Mouse (Mus musculus) thymus, adult 18-20 months (tissue): ENCODE measurements around the gene Fam185a.

Experiments
- DNase-seq, 2 experiments: peaks; one replicate each; pipeline ENCODE4 v3.0.0; 2022; ENCODE audit warnings: mixed read lengths in 2 of 2

Gene Fam185a

DNA sequence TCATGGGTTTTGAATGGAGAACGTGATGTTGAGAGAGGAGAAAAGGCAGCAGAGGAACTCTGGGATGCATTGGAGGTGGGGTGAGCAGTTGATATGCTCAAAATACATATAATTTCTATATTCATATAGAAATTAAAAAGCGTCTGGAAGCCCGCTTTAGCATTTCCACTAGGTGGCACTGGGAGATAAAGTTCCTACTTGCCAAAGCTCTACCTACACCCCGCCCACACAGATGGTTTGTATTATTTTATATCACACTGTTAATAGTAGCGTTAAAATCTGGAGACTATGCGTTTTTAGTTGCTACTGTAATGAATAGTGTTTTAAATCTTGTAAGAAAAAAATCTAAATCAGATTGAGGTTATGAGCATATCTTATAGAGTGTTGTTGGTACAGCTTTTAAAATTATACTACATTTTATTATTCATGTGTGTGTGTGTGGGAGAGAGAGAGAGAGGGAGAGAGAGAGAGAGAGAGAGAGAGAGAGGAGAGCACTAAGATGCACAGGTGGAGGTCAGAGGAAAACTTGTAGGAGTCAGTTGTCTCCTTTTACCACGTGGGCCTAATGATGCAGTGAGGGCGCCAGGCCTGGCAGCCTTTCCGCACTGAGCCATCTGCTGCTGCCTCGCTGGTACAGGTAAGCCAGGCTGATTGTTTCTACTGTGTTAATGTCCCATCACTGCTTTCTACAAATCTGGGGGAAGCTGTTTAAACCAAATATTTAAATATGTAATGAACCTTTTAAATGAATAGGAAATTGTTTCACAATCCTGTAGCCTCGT is 9.6 kb downstream of the Fam185a start:
- no peak for DNase-seq

- DNase-seq: no peak
These were observed 11.8 kb downstream of the Fam185a start for GRCm38 (mm10) chr5:21436471-21436975.

DNA sequence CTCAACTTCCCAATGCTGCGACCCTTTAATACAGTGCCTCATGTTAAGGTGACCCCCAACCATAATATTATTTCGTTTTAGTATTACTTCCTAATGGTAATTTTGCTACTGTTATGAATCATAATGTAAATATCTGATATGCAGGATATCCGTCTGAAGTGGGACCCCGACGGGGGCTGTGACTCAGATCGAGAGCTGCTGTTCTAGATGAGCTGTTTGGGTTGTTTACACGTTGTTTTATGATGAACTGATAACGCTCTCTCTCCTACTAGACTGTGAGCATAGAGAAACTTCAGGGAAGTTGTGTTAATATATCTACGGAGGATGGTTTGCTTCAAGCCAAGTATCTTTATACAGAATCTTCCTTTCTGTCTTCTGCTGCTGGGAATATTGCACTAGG is 13.7 kb downstream of the Fam185a start:
- no peak for DNase-seq

DNA sequence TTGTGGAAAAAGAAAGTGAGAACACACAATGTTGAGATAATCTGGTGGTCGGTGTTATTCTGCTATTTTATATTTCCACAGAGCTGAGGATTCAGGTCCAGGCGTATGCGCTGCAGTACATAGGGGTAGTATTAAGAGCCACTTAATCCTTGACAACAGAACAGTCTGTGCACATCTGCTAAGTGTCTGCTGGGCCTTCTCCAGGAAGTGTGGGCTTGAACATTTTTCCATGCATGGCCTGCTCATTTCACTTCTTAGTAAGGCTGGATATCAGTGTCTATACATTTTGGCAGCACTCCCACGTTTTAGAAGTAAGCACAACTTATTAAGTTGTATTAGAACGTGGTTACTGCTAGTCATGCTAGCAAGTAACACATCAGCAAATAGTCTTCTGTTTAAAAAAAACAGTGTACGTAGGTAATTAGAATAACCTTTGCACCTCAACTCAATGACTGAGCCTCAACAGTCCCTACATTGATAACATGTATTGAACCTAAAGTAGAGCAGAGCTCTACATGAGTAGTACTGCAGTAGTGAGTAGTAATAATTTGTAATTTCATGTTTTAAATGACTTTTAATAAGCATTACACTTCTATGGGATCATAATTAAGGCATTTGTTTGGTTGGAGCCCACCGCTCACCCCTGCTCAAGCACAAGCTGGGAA is 14.8 kb downstream of the Fam185a start:
- no peak for DNase-seq

DNA sequence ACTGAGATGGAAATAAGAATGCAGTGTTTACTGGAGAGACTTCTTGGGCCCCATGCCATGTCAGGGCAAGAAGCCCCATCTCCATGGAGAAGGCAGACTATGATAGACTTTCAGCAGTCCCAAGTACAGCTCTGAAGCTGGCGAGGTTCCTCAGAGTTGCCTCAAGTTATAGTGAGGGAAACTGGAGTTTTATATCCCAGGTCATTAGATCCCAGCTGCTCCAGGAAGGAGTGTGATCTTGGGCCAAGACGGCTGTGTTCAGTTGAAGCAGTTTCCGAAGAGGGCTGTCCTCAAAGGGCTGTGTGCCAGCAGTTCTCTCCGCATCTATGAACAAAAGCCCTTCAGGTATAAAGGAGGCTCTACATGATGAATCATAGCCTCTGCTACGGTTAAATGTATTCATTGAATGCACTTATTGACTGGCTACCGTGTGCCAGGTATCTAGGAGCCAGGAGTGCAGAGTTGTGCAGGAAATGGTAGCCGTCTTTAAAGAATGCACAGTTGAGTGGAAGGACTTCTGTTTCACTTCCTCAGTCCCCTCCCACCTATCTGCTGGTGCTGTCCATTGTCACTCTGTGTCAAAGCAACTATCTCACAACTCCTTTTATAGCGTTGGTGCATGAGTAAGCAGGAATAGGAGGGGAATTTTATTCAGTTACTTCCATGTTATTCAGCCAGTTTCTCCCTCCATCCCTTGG is 16.2 kb downstream of the Fam185a start:
- no peak for DNase-seq

- no peak for DNase-seq
These were observed 42.6 kb downstream of the Fam185a start for GRCm38 (mm10) chr5:21467387-21467786.

- no peak for DNase-seq
These were observed 43.3 kb downstream of the Fam185a start for GRCm38 (mm10) chr5:21468100-21468499.

- DNase-seq: no peak
These were observed 53.7 kb downstream of the Fam185a start for GRCm38 (mm10) chr5:21478428-21478827.

- DNase-seq: no peak
These were observed 55.0 kb downstream of the Fam185a start for GRCm38 (mm10) chr5:21479746-21480145.

DNA sequence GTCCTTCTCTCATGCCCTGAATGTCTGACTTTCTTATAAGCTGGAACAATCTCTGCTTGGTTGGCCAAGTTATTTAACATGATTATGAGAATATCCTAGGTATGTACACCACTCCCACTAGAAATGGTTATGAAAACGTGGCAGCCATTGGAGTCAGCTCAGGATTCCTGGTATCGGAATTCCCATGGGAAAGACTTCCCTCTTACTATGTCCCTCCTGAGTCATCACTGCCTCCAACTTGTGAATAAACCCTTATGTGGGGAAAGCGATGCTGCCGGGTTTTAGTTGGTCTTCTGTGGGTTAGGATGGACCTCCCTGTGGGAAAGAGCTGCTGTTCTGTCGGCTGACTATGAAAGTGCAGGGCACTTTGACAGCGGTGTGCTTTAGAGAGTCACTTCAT is 56.8 kb downstream of the Fam185a start:
- no peak for DNase-seq

- no peak for DNase-seq
These were observed 57.9 kb downstream of the Fam185a start for GRCm38 (mm10) chr5:21482446-21483222.

GRCm38 (mm10) chr5:21483275-21483674 is 58.5 kb downstream of the Fam185a start:
- DNase-seq: no peak

- no peak for DNase-seq
These were observed 60.6 kb downstream of the Fam185a start for GRCm38 (mm10) chr5:21485197-21485829.

- DNase-seq: no peak
These were observed 62.0 kb downstream of the Fam185a start for GRCm38 (mm10) chr5:21486798-21487197.

GRCm38 (mm10) chr5:21487306-21487705 is 62.5 kb downstream of the Fam185a start:
- no peak for DNase-seq

DNA sequence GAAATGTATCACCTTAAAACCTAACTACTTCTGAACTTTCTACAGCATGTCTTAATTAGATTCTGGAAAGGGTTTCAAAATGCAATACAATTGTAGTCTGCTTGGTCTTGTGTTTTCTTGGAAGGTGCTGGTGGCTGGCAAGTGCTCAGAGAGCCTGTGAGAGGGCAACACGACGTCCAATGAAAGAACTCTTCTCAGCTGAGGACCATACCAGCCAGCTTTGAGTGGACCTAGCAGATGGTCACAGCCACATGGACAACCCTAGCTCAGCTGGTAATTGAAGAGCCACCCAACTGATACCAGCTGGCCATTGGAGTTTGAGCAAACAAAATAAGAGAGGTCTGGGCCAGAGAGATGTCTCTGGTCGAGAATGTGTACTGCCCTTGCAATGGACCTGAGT is 63.0 kb downstream of the Fam185a start:
- DNase-seq: no peak

DNA sequence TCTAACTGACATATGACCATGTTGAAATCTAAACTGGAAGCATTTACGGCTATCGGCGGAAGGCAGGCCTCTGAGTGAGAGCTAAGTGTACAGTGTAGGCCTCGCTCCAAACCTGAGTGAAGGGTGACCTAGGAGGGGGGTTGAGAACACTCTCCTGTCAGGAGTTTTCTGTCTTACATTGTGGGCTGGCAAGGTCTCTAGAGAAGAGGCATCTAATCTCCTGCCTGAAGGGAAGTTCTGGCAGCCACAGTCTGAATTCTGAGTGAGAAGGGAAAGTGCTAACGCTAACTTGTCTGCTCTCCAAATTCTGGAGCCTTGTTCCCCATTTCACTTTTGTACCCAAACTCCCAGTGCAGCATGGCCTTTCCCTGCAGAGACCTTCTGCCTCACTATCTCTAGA is 63.7 kb downstream of the Fam185a start:
- DNase-seq: no peak

- no peak for DNase-seq
These were observed 64.4 kb downstream of the Fam185a start for GRCm38 (mm10) chr5:21489135-21489534.

- DNase-seq: no peak
These were observed 66.7 kb downstream of the Fam185a start for GRCm38 (mm10) chr5:21491469-21491868.

DNA sequence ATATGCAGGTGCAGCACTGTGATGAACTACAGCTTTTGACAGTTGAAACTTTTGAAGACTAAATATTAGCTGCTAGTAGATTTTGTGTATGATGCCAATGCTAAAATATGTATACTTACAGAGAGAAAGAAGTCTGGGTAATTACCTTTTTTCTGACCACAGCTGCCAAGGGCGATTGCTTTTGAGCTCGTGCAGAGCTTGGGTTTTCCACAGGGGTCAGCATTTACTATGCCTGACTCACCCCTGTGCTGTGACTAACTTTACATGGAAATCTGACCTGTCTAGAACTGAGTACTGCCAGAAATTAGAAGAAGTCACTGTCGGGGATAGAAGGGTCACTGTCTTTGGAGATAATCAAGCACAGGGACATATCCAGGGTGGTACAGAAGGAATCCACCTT is 67.5 kb downstream of the Fam185a start:
- DNase-seq: no peak

DNA sequence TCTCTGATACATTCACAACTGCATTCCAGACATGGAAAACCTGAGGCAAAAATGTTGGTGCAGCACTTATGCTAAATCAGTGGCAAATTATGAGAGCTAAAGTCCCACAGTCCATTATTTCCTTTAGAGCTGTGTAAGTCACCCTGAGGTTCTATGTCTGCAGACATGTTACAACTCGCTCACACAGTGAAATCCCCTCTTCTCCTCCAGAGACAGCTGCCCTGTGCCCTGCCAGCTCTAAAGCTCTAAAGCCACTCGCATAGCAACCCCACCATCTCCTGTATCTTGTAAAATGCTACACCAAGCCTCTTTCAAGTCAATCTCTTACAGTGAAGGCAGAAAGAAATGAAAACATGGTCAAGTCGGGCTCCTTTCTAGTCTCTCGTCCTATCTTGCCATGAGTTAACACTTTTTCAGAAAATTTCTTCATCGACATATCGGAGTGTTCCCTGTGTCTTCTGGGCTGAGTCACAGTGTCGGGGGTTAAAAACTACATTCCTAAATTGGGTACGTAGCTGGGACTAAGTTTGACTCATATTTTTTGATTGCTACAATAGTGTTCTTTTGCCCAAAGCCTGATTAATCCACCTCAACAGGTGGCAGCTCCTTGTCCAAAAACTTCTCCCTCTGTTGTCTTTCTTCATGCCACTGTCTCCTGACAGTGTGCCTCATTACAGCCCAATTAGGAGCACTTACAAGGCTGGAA is 68.7 kb downstream of the Fam185a start:
- DNase-seq: no peak

DNA sequence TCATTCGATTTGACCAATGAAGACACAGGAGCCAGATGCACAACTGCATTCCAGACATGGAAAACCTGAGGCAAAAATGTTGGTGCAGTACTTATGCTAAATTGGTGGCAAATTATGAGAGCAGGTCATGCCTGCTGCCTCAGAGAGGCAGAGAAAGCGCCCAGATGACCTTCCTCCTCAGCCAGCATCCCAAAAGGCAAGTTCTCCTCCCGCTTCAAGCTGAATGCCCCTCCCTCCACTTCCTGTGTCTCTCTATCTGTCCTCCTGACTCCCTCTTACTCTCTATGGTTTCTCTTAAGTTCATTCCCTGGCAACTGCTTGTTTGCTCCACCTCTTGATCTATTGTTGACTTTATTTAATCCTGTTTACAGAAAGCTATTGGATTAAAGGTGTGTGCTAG is 70.0 kb downstream of the Fam185a start:
- no peak for DNase-seq
